In genomic region chr4:119110512-119110911, GRCm38 (mm10) we compare ENCODE assay signal across 8 mouse cellular contexts. TPM values are rescaled to one million over a fixed set of nuclear protein-coding genes. Genes with fewer than 3 reads are reported as not detected.
DNase-seq lines count a peak whose midpoint lies in the region; ATAC-seq and TF ChIP-seq lines count a peak whose summit lies in the region.

No protein-coding gene starts in this region.

- H3K27ac ChIP-seq in lung, postnatal 0 days (ENCODE audit: low read length): no peak overlapping the region
- no peak overlapping the region for H3K27ac ChIP-seq in forebrain, embryonic 13.5 days
- peak overlapping the region; percentile 98 for H3K27ac ChIP-seq in liver, embryonic 12.5 days
- H3K27ac ChIP-seq in stomach, embryonic 16.5 days (ENCODE audit: low read length): no peak overlapping the region

- DNase-seq in lung, postnatal 0 days (ENCODE audit: low spot score): peak; percentile 17
- no peak for DNase-seq in lung, postnatal 25 days (ENCODE audit: low spot score)
- DNase-seq in gastrocnemius, adult 8-10 months (ENCODE audit: low spot score in 2 of 2): no peak
- DNase-seq in cerebellum, postnatal 14 days: no peak

- H3K4me2 ChIP-seq in lung, postnatal 0 days (replicated peaks; ENCODE audit: low read depth, low read length): peak overlapping the region; percentile 79
- H3K4me2 ChIP-seq in forebrain, embryonic 13.5 days: peak overlapping the region; percentile 69
- H3K4me2 ChIP-seq in liver, embryonic 12.5 days: peak overlapping the region; percentile 75
- H3K4me2 ChIP-seq in stomach, embryonic 16.5 days (ENCODE audit: low read depth, low read length): peak overlapping the region; percentile 73

- no peaks in the 10 kb centered on the region for H3K36me3 ChIP-seq in lung, postnatal 0 days (ENCODE audit: insufficient read depth, low read length)
- peaks cover 9% of the 10 kb centered on the region; the same call in 1 of the 2 replicates for H3K36me3 ChIP-seq in forebrain, embryonic 13.5 days (ENCODE audit: poor library complexity, severe bottlenecking)
- H3K36me3 ChIP-seq in liver, embryonic 12.5 days: peaks cover 62% of the 10 kb centered on the region
- no peaks in the 10 kb centered on the region for H3K36me3 ChIP-seq in stomach, embryonic 16.5 days (ENCODE audit: control insufficient read depth, insufficient read depth, low read length)

- H3K27me3 ChIP-seq in lung, postnatal 0 days (replicated peaks; ENCODE audit: insufficient read depth, low read length): no peaks in the 10 kb centered on the region
- H3K27me3 ChIP-seq in forebrain, embryonic 13.5 days: no peaks in the 10 kb centered on the region
- no peaks in the 10 kb centered on the region for H3K27me3 ChIP-seq in liver, embryonic 12.5 days (replicated peaks)
- no peaks in the 10 kb centered on the region for H3K27me3 ChIP-seq in stomach, embryonic 16.5 days (ENCODE audit: control insufficient read depth, insufficient read depth, low read length)

- no peak for ATAC-seq in lung, postnatal 0 days
- no peak for ATAC-seq in forebrain, embryonic 13.5 days
- no peak for ATAC-seq in liver, embryonic 12.5 days
- ATAC-seq in stomach, embryonic 16.5 days (ENCODE audit: insufficient read depth, low FRiP score): no peak
- no peak for ATAC-seq in activated CD4-positive, CD25-positive, alpha-beta regulatory T cell, adult 4 months

- no peak overlapping the region for H3K4me3 ChIP-seq in lung, postnatal 0 days (ENCODE audit: low read depth, low read length)
- peak overlapping the region; percentile 73 for H3K4me3 ChIP-seq in forebrain, embryonic 13.5 days
- H3K4me3 ChIP-seq in liver, embryonic 12.5 days: peak overlapping the region; percentile 87
- H3K4me3 ChIP-seq in stomach, embryonic 16.5 days (replicated peaks; ENCODE audit: low read length): peak overlapping the region; percentile 85

- WGBS in lung, postnatal 0 days: 44% methylated on average over 5 of the region's 5 CpGs
- 12% methylated on average over 5 of the region's 5 CpGs for WGBS in forebrain, embryonic 13.5 days
- WGBS in liver, embryonic 12.5 days (ENCODE audit: insufficient replicate concordance): 67% methylated on average over 5 of the region's 5 CpGs
- WGBS in stomach, embryonic 16.5 days: 48% methylated on average over 5 of the region's 5 CpGs

- peaks cover 24% of the 10 kb centered on the region for H3K4me1 ChIP-seq in lung, postnatal 0 days (ENCODE audit: insufficient read depth, low read depth, low read length)
- H3K4me1 ChIP-seq in forebrain, embryonic 13.5 days: peaks cover 61% of the 10 kb centered on the region
- peaks cover 89% of the 10 kb centered on the region for H3K4me1 ChIP-seq in liver, embryonic 12.5 days
- H3K4me1 ChIP-seq in stomach, embryonic 16.5 days (ENCODE audit: control insufficient read depth, insufficient read depth, low read length): peaks cover 52% of the 10 kb centered on the region

- TF ChIP-seq CTCF in lung, postnatal 0 days (IDR thresholded peaks at IDR 0.05): no peak

- no peaks in the 10 kb centered on the region for H3K9me3 ChIP-seq in lung, postnatal 0 days (ENCODE audit: low read length)
- no peaks in the 10 kb centered on the region for H3K9me3 ChIP-seq in forebrain, embryonic 13.5 days (replicated peaks)
- no peaks in the 10 kb centered on the region for H3K9me3 ChIP-seq in liver, embryonic 12.5 days (replicated peaks)
- no peaks in the 10 kb centered on the region for H3K9me3 ChIP-seq in stomach, embryonic 16.5 days (replicated peaks; ENCODE audit: control insufficient read depth, low read length)

- H3K9ac ChIP-seq in lung, postnatal 0 days (replicated peaks; ENCODE audit: low read depth): no peak overlapping the region
- H3K9ac ChIP-seq in forebrain, embryonic 13.5 days: no peak overlapping the region
- H3K9ac ChIP-seq in liver, embryonic 12.5 days: peak overlapping the region; percentile 97
- H3K9ac ChIP-seq in stomach, embryonic 16.5 days (ENCODE audit: low read length): peak overlapping the region; percentile 87

- TF ChIP-seq EP300 in lung, postnatal 0 days (IDR thresholded peaks at IDR 0.05): no peak

RNA-seq across cellular contexts. Expression of gene Slc2a1, which starts 2.0 kb away (rescaled TPM):
- polyA plus RNA-seq in lung, postnatal 0 days (2015; fragmentation: Nextera tagmentation; extraction: Ambion mirVana): 16.7 and 20.4 TPM in 2 replicates
- 95.4 and 96.2 TPM in 2 replicates for polyA plus RNA-seq in forebrain, embryonic 13.5 days (2015; fragmentation: Nextera tagmentation; extraction: Ambion mirVana)
- 309 TPM in 2 replicates for polyA plus RNA-seq in liver, embryonic 12.5 days (2016; fragmentation: Nextera tagmentation; extraction: Ambion mirVana)
- polyA plus RNA-seq in stomach, embryonic 16.5 days (2015; fragmentation: Nextera tagmentation; extraction: Ambion mirVana): 142 and 155 TPM in 2 replicates
- total RNA-seq in gastrocnemius, adult 8-10 months (2022): 1 to 10 TPM; 4.6 to 9.8 (median 5.3) TPM
- 10 to 100 TPM; 27.6 to 29.1 TPM for polyA plus RNA-seq in activated CD4-positive, CD25-positive, alpha-beta regulatory T cell, adult 4 months (2017; shearing (Covaris generic))

Comparison
In these comparisons a context has a peak if more than half of its experiments do, and no peak if none do; other contexts are left out.
1. H3K9ac ChIP-seq: peak in liver, embryonic 12.5 days (single experiment) and stomach, embryonic 16.5 days (single experiment); none in lung, postnatal 0 days (single experiment) and forebrain, embryonic 13.5 days (single experiment).
2. Peak in every context shown above with its lines, with median percentiles within 50 percentile points of each other: H3K4me2 ChIP-seq.